Mouse (Mus musculus): ENCODE results near the gene Ap1s2. TPM values are rescaled to one million over a fixed set of nuclear protein-coding genes. Genes with fewer than 3 reads are reported as not detected.

Gene Ap1s2
- 10 to 100 TPM; 25.8 to 29.7 TPM for total RNA-seq (2021)
- long read RNA-seq, experiment 1, partial matches to known transcripts: 2 of 24 reads
- long read RNA-seq, experiment 1, other reads (novel, unspliced or antisense): 20 of 24 reads
- long read RNA-seq, experiment 2, partial matches to known transcripts: 4 of 18 reads
- long read RNA-seq, experiment 2, other reads (novel, unspliced or antisense): 12 of 18 reads

DNA sequence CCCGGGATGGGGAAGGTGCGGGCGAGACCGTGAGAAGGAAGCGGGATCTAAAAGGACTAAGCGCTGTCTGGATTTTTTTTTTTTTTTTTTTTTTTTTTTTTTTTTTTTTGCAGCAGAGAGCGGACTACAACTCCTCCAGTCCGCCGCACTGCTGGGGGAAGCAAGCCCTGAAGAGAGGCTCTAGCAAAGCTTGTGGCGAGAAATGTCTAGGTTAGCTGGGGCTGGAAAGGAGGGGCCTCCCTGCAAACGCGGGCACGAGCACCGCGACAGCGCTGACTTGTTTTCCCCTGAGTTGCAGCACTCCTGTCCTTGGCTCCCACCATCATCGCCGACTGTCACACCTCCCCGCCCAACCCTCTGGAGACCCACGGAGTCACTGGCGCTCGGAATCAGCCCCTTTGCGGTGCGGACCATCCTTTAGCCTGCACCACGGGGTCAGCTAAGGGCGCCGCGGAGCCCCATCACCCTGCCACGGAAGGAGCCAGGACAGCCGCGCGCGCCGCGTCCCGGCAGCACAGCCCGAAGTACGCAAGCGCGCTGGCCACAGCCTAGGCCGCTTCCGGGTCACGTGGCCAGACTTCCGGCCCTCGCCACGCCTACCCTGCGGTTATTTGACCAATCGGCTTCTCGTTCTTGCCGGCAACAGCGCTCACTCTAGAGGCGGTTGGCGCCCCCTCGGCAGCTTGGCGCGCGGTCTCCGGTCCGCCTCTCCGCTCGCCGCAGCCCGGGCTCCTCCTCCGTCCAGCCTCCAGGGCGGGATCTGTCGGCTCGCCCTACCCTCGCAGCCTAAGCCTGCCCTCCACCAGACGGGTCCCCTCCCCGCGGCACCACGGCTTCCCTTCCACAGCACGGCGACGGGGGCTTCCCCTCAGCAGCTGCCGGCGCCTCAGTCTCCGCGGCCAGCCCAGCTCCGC lies at the start of gene Ap1s2:
TSS of gene Ap1s2 (plus strand) at position 681 of the 914 bp plus-strand sequence.
- DNase-seq: peak; percentile 85 to 91
- intact Hi-C loops (cut with DNase I): loop anchor here (2.0 kb wide), 1 partner anchor 50 kb away; the partner anchor contains the start of gene Zrsr2

DNA sequence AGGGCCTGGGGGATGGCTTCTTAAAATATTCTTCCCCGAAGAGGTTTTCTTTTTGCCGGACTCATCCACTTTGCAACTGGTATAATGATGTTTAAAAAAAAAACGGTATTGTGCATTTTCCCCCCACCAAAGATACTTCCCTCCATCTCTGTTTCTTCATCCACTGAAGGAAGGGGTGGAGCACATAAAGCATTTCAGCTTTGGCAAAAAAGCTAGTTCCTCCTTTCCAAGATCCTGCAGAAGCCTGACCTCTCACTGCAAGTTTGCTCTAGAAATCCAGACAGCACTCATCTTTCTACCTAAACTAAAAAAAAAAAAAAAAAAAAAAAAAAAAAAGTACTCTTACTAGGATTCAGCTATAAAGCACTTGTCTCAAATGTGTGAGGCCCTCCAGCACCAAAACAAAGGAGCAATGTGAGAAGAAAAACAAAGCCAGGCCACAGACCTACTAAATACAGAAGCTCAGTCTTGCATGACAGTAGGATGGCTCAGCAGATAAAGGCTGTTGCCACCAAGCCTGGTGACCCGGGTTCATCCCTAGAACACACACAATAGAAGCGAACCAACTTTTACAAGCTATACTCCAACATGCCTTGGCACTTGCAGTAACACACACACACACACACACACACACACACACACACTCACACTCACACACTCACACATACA lies 41.0 kb upstream of the Ap1s2 start:
- no peak for DNase-seq
- intact Hi-C loops (cut with DNase I): no loop called here

DNA sequence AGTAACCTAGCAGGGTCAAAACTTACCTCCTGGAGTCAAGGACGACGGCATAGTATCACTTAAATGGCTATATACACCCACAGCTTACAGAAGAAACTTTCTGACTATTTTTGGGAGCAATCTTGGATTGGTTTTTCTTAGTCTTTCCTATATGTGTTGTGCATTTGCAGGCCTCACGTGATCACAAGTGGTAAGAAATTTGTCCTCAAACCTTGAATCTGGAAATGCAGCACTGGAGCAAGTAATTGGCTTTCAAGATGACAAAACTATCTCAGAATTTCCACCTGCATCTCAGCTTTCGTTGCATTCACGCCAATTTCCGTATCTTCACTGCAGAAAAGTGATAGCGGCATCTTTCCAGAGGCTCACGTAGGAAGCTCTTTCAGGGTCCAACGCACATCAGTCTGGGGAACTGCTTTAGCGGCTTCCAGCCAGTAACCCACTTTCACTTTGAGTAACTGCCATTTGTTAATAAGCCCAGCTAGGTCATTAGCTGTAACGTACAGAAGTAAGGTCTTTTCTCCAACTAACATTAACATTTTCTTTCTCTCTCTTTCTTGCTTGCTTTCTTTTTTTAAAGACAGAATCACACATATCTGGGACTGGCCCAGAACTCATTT lies 40.0 kb upstream of the Ap1s2 start:
- intact Hi-C loops (cut with DNase I): no loop called here
- DNase-seq: no peak

DNA sequence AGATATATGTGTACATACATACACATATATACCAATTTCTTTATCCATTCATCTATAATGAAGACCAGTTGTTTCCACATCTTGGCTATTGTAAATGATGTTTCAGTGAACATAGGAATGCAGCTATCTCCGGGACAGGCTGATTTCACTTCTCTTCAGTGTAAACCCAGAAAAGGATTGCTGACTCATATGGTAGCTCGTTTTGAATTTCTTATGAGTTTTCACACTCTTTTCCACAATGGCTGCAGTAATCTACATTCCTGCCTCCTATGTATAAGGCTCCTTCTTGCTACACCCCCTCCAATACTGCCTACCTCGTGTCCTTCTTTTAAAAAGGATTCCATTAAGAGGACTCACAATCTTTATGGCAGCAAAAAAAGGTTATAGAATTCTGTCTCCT lies 32.9 kb upstream of the Ap1s2 start:
- DNase-seq: no peak
- intact Hi-C loops (cut with DNase I): no loop called here

DNA sequence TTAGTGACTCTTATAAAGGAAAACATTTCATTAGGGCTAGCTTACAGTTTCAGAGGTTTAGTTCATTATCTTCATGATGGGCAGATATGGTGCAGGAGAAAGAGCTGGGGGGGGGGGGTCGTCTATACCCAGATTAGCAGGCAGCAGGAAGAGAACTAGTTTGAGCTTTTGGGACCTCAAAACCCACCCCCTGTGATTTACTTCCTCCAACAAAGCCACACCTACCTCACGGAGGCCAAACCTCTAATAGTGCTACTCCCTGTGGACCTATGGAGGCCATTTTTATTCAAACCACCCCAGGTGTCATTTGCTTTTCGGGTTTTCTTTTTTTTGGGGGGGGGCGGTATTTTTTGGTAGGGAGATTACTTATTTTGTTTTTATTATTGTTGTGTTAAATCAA lies 32.2 kb upstream of the Ap1s2 start:
- intact Hi-C loops (cut with DNase I): no loop called here
- DNase-seq: no peak

DNA sequence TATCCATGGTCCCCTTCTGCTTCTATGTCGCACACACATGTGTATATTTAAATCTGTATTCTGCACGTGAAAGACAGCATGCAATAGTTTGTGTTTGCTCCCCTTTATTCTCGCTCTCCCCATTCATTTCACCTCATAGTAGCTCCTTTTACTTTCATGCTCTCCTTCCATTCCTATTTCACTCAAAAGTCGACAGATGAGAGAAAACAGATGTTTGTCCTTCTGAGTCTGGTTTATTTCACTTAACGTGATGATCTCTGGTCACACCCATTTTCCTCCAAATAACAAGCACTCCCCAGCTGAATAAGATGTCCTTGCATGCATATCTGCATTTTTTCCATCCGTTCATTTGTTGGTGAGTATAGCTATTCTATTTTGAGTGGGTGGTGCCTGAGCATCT lies 29.8 kb upstream of the Ap1s2 start:
- intact Hi-C loops (cut with DNase I): no loop called here

DNA sequence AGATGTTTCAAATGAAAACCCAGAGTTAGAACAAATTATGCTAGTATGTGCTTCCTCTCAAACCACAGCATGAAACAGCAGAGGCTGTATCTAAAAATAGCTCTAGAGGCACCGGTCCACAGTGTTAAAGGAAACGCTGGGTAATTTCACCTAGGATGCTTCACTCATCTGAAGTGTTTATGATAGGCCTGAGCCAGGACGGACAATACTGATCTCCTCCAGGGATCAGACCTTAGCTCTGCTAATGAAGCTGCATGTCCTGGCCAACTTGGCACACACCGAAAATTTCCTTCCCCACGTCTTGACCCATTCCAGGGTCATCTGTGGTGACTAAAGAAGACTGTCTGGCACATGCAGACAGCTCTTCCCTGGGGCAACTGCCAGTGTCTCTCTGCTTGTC lies 29.4 kb upstream of the Ap1s2 start:
- peak; percentile 11 to 16 for DNase-seq
- intact Hi-C loops (cut with DNase I): no loop called here

More for the DNA sequence above, 29.8 kb upstream of the Ap1s2 start:
- no peak for DNase-seq

DNA sequence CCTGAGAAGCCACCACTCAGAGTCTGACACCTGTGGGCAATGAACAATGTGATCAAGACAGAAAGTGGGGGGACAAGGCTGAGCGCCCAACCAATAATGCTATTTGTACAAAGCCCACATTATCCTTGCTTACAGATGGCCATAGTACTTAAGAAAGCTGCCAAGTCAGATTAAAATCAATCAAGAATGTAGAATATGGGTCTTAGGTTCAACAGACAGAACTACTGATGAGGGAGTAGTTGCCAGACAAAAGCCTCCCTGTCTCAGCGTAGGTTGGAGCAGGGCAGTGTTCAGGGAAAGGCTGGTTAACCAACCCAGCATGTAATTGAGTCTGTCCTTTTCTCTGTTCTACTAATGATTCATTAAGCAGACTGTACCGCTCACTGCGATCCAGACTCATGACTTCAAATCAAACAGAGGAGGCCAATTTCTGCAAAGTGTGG lies 23.3 kb upstream of the Ap1s2 start:
- DNase-seq: no peak
- intact Hi-C loops (cut with DNase I): no loop called here

DNA sequence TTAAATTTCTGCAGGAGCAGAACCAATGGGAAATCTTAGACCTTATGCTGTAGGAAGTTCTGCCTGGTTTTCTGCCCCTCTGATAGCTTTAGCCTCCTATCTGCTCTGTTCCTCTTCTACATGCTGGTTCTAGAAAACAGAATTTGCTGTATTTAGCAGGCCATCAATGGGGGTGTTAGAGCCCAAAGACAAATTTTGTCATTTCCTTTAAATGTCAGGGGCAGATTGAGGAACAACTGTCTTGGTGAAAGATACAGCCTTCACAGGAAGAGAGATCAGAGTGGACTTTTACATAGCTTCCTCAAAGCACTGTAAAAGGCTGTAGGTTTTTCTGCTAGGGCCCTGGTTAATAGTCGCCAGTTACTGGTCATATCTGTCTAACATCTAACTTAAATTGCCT lies 11.5 kb upstream of the Ap1s2 start:
- intact Hi-C loops (cut with DNase I): no loop called here

DNA sequence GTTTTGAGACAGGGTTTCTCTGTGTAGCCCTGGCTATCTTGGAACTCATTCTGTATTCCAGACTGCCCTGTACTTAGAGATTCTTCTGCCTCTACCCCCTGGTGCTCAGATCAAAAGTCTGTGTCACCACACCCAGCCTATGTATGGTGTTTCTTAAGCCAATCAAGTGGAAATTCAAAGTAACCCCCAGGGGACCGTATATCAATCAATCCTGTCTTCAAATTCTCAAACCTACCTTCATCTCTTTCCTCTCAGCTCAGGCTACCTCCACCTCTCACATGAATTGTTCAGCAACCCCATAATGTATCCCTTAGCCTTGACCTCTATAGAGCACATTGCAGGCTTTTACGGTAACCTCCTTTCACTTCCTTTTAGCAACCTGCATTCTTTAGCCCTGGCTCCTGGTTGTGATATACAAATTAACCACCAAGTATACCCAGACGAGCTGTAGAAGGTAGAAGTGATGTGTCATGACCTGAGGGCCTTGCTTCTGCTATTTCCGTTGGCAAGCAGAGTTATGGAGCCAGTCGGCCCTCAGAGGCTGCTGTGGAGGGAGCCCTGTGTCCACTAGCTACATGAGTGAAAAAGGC lies 9.3 kb upstream of the Ap1s2 start:
- DNase-seq: no peak
- intact Hi-C loops (cut with DNase I): no loop called here

More for the DNA sequence above, 11.5 kb upstream of the Ap1s2 start:
- DNase-seq: no peak

DNA sequence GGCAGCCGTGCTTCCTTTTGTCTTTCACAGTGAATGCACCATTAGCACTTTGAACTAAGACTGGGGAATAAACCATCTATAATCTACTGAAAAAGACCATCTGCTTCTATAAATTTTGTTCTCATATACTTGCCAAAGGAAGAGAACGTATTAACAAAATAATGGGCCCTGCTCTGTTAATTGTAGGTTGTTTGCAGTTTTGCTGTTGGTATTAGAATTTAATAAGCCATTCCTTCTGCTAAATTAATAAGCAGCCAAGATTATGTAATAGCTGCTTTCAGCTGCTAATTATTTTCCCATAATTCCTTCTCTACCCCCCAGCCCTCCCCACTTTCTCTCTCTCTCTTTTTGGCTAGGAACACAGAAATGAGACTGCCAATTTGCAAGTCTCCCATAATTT lies 2.0 kb upstream of the Ap1s2 start:
- DNase-seq: no peak
- intact Hi-C loops (cut with DNase I): no loop called here

DNA sequence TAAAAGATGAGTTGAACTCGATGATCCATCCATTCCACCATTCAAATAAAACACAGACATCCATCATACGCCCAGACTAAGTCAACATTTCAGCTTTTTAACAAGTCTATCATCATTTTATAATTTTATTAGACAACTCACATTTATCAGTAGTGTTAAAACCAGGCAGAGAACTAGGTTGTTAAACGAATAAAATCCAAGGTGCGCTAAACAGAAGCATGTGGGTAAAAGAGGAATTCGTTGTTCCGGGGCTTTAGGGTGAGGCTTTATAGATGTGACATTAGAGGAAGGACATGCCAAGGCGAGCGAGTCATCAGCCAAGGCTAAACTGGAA lies 847 bp upstream of the Ap1s2 start:
- no peak for DNase-seq
- intact Hi-C loops (cut with DNase I): loop anchor here (2.0 kb wide), 1 partner anchor 51 kb away; the partner anchor contains the start of gene Zrsr2

DNA sequence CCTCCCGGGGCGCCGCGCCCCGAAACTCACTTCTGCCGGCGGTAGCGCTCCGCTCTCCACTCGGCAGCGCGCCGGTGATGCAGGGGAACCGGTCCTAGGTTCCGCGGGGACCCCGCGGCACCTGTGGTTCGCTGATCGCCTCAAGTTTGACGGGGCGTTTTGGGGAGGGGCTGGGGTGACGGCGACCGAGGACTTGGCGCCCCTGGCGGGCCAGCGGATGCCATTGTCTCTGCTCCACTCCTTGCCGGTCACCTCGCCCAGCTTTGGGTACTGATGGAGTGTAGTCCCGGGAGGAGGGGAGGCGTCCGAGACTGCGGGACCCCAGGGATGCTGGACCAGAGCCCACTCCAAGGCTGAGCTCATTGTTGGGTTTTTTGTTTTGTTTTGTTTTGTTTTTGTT lies 564 bp downstream of the Ap1s2 start:
- intact Hi-C loops (cut with DNase I): loop anchor here (2.0 kb wide), 1 partner anchor 49 kb away; the partner anchor contains the start of gene Zrsr2
- DNase-seq: peak in 1 of 2 experiments; percentile 5

DNA sequence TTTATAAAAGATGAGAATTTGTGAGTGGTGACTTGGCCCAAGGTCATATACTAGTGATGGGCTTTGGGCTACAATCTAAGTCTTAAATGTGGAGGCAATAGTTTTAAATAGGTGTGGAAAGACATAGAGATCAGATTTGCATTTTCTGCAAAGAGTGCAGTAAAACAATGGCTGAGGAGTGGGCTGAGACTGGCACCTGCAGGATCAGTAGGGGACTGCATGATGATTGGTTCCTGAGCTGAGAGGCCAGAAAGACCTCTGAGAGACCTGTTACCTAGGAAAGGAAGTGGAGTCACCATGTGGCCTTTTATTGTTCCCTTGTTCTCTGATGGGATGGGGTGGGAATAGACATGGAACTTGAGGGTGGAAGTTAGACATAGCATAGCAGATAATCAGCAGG lies 4.0 kb downstream of the Ap1s2 start:
- intact Hi-C loops (cut with DNase I): no loop called here
- no peak for DNase-seq

DNA sequence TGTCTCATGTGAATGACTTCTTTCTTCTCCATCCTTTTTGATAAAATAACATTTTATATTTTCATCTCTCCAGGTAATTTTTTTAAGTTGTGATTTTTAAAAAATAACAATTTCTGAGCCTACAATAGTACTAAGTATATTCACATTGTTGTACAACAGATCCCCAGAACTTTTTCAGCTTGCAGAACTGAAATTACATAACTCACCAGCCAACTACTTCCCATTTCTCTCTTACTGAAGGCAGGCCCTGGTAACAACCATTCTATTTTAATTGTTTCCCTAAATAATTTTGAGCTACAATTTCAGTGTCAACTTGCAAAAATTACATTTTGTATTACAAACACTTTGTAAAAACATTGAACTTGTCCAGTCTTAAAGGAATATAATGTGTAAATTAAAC lies 20.7 kb downstream of the Ap1s2 start:
- DNase-seq: no peak
- intact Hi-C loops (cut with DNase I): no loop called here

DNA sequence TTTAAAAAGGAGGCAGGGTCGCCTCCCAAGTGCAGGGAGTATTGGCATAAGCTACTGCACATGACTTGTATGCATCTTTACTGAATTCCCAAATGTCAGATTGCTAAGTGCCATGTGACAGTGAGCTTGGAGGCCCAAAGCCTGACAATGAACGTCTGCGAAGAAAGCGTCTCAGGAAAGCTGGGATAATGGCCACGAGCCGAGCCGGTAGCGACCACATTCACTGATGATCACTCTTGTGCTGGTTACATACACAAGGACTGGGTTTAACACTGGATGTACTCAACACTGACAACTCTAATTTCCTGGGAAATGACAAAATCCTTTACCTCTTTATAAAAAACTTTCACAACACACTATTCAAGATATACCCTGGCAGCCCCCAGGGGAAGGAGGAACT lies 25.9 kb downstream of the Ap1s2 start:
- intact Hi-C loops (cut with DNase I): no loop called here
- no peak for DNase-seq

DNA sequence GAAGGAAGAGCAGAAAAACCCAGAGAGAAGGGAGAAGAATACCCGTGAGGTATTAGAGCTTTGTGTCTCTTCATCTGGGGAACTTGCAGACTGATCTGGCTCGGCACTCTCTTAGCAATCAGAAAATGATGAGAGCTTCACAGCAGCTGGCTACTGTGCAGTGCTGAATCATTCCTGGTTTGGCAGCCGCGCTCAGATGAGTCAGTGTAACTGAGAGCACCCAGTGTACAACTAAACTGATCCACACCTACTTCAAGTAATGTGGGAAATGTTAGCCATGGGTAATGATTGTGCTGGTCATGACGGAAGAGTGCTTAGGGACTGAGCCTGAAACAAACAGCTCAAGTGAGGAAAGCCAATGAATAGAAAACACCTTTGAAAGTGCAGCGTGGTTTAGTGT lies 29.8 kb downstream of the Ap1s2 start:
- intact Hi-C loops (cut with DNase I): no loop called here

DNA sequence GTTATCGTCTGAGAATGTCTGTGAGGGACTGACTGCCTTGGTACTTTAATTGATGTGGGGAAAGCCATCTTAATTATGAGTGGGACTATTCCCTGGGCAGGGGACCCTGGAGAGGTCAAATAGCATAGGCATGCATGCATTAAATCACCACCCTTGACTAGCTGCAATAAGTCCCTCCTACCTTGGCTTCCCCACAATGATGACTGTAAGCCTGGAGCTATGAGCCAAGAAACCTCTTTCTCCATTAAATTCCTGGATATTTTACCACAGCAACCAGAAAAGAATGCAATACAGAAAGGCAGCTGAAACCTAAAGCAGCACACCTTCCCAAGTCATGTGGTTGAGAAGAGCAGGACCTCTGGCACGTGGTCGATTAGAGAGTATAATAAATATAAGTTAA lies 35.6 kb downstream of the Ap1s2 start:
- DNase-seq: no peak
- intact Hi-C loops (cut with DNase I): no loop called here

More for the DNA sequence above, 29.8 kb downstream of the Ap1s2 start:
- peak; percentile 41 to 56 for DNase-seq

DNA sequence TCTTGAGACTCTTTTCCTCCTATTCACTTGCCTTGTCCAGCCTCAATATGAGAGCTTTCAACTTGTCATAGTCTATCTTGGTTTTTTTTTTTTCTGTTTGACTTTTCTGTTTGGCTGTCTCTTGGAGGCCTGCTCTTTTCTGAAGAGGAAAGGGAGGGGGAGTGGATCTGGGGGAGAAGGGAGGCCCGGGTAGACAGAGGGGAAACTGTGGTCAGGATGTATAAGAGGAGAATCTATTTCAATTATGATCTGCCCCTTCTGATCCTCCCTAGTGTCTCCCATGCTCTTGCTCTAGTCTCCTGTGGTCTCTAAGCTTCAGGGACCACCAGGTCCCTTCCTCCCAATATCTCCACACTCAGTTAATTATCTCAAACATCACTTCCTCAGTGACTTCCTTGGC lies 42.8 kb downstream of the Ap1s2 start:
- intact Hi-C loops (cut with DNase I): no loop called here
- DNase-seq: no peak

DNA sequence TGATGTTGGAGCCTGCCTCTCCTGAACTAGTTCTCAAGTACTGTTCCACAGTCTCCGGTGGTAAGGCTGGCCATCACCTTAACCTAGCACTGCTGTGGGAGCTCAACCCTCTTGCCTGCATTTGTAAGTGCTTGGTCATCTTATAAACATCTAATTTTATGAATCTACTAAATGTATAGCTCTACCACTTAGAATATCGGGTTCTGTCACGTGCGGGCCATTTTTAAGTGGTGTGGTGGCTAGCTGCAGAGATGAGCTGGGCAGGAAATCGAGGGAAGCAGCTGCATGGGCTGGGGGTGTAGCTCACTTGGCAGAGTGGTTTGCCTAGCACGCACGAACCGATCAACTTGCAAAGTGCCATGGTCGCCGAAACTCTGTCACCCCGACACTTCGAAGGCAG lies 48.6 kb downstream of the Ap1s2 start:
- no peak for DNase-seq
- intact Hi-C loops (cut with DNase I): no loop called here

All from gastrocnemius, postnatal 36 days (tissue).